Mouse (Mus musculus) embryonic fibroblast, embryonic 13.5 days (primary cell): ENCODE data around the gene Ager.

Experiments
- CTCF ChIP-seq: IDR thresholded peaks from 2 replicates; pipeline ENCODE4 v1.5.1; 2011; ENCODE audit warnings: mild to moderate bottlenecking, control low read depth, low read length, moderate library complexity, borderline replicate concordance; ENCODE audit not compliant: insufficient read depth
- POLR2A ChIP-seq: IDR thresholded peaks from 2 replicates; pipeline ENCODE4 v1.6.1; 2011; ENCODE audit warnings: low read depth, mild to moderate bottlenecking, control low read depth, low read length, moderate library complexity

DNA sequence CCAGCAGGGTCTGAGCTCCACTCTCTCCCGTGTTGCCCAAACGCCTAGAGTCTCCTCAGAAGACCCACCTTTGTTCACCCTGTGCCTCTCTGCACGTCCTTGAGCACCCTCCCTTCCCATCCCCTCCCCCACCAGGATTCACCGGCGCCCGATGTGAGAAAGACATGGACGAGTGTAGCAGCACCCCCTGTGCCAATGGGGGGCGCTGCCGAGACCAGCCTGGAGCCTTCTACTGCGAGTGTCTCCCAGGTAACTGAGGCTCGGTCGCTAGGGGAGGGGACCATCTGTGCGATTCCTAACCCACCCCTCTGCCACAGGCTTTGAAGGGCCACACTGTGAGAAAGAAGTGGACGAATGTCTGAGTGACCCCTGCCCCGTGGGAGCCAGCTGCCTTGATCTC, 25.3 kb upstream of the Ager start:
- TF ChIP-seq CTCF (no peak), POLR2A (no peak)
